Mouse (Mus musculus): ENCODE measurements around the gene Fam187b.

- no peak for TF ChIP-seq CTCF (IDR thresholded peaks at IDR 0.05; ENCODE audit: extremely low read depth, insufficient read depth, insufficient read length, insufficient replicate concordance)
- no peak for TF ChIP-seq POLR2A (IDR thresholded peaks at IDR 0.05; ENCODE audit: low read depth, low read length)
These were observed 55.0 kb downstream of the Fam187b start for GRCm38 (mm10) chr7:31028609-31029008.

Measured in spleen, adult 2 months (tissue).